17 mouse cellular contexts compared by ENCODE assay signal in genomic region chr2:17840941-17841498, GRCm38 (mm10).
DNase-seq lines count a peak whose midpoint lies in the region; ATAC-seq and TF ChIP-seq lines count a peak whose summit lies in the region.
"Had no signal": no experiment of that assay in that cellular context is flagged by ENCODE, and none has a peak within 500 bp of the region (broad histone marks: within the 10 kb centered on the region; RNA-seq: fewer than 3 reads in every experiment).

No protein-coding gene starts in this region.

- peaks cover 8% of the 10 kb centered on the region; the same call in 1 of the 2 replicates for H3K27me3 ChIP-seq in midbrain, embryonic 14.5 days (ENCODE audit: control insufficient read depth, insufficient read depth, low read length)
- H3K27me3 ChIP-seq in midbrain, embryonic 11.5 days (ENCODE audit: control insufficient read depth, insufficient read depth, low read length) = peaks cover 24% of the 10 kb centered on the region
- no peaks in the 10 kb centered on the region for H3K27me3 ChIP-seq in lung, embryonic 14.5 days (ENCODE audit: insufficient read depth, low read length)
- H3K27me3 ChIP-seq in hindbrain, embryonic 12.5 days = no peaks in the 10 kb centered on the region
- H3K27me3 ChIP-seq: liver, embryonic 13.5 days; megakaryocyte, embryonic 14.5 days had no signal

- TF ChIP-seq CTCF in lung, embryonic 14.5 days (IDR thresholded peaks at IDR 0.05; ENCODE audit: low read depth) = no peak

- no peak overlapping the region for H3K4me3 ChIP-seq in midbrain, embryonic 14.5 days (replicated peaks; ENCODE audit: low read depth, low read length)
- H3K4me3 ChIP-seq in midbrain, embryonic 11.5 days (ENCODE audit: low read depth, low read length) = no peak overlapping the region
- no peak overlapping the region for H3K4me3 ChIP-seq in lung, embryonic 14.5 days (ENCODE audit: low read depth, low read length)
- no peak overlapping the region for H3K4me3 ChIP-seq in hindbrain, embryonic 12.5 days
- H3K4me3 ChIP-seq: hindbrain, embryonic 13.5 days; liver, embryonic 13.5 days; megakaryocyte, embryonic 14.5 days had no signal

- no peaks in the 10 kb centered on the region for H3K9me3 ChIP-seq in midbrain, embryonic 14.5 days (ENCODE audit: control insufficient read depth, low read length)
- no peaks in the 10 kb centered on the region for H3K9me3 ChIP-seq in midbrain, embryonic 11.5 days (ENCODE audit: control insufficient read depth, low read length)
- no peaks in the 10 kb centered on the region for H3K9me3 ChIP-seq in lung, embryonic 14.5 days (ENCODE audit: low read depth, low read length)
- no peaks in the 10 kb centered on the region for H3K9me3 ChIP-seq in hindbrain, embryonic 12.5 days (replicated peaks)
- H3K9me3 ChIP-seq: hindbrain, embryonic 13.5 days; liver, embryonic 13.5 days had no signal

- intact Hi-C loops in gastrocnemius, postnatal 14 days (cut with DNase I; ENCODE audit: low total_unique reads) = no loop called here

- DNase-seq in gastrocnemius, postnatal 10 days = peak; percentile 15
- DNase-seq in gastrocnemius, postnatal 14 days = no peak
- DNase-seq in midbrain, embryonic 14.5 days = peak; percentile 45
- no peak for DNase-seq in midbrain, embryonic 11.5 days (ENCODE audit: low spot score, missing footprints)
- DNase-seq in lung, embryonic 14.5 days = peak; percentile 89
- peak; percentile 80 for DNase-seq in lung, postnatal 36 days
- DNase-seq: adrenal gland, adult 2 months; cerebellum, adult 9-10 months; embryo, embryonic 11 days; heart, adult 11 months; layer of hippocampus, adult 9-11 months; liver, embryonic 13.5 days had no signal

- peaks cover 27% of the 10 kb centered on the region for H3K4me1 ChIP-seq in midbrain, embryonic 14.5 days (ENCODE audit: control insufficient read depth, insufficient read depth, low read length)
- H3K4me1 ChIP-seq in midbrain, embryonic 11.5 days (ENCODE audit: control insufficient read depth, insufficient read depth, low read length) = peaks cover 18% of the 10 kb centered on the region
- H3K4me1 ChIP-seq in lung, embryonic 14.5 days (ENCODE audit: insufficient read depth) = peaks cover 5% of the 10 kb centered on the region
- peaks cover 29% of the 10 kb centered on the region for H3K4me1 ChIP-seq in hindbrain, embryonic 12.5 days
- H3K4me1 ChIP-seq: liver, embryonic 13.5 days; megakaryocyte, embryonic 14.5 days had no signal

- H3K4me2 ChIP-seq in midbrain, embryonic 14.5 days (ENCODE audit: low read length) = no peak overlapping the region
- no peak overlapping the region for H3K4me2 ChIP-seq in midbrain, embryonic 11.5 days
- no peak overlapping the region for H3K4me2 ChIP-seq in lung, embryonic 14.5 days
- no peak overlapping the region for H3K4me2 ChIP-seq in hindbrain, embryonic 12.5 days (replicated peaks)
- H3K4me2 ChIP-seq: hindbrain, embryonic 13.5 days; liver, embryonic 13.5 days had no signal

- H3K9ac ChIP-seq in midbrain, embryonic 14.5 days (replicated peaks; ENCODE audit: low read length) = no peak overlapping the region
- H3K9ac ChIP-seq in midbrain, embryonic 11.5 days (ENCODE audit: low read length) = no peak overlapping the region
- no peak overlapping the region for H3K9ac ChIP-seq in lung, embryonic 14.5 days
- no peak overlapping the region for H3K9ac ChIP-seq in hindbrain, embryonic 12.5 days
- H3K9ac ChIP-seq: hindbrain, embryonic 13.5 days; liver, embryonic 13.5 days had no signal

- no peaks in the 10 kb centered on the region for H3K36me3 ChIP-seq in midbrain, embryonic 14.5 days (ENCODE audit: control insufficient read depth, insufficient read depth, low read length)
- H3K36me3 ChIP-seq in midbrain, embryonic 11.5 days (ENCODE audit: control insufficient read depth, insufficient read depth, low read length) = no peaks in the 10 kb centered on the region
- no peaks in the 10 kb centered on the region for H3K36me3 ChIP-seq in lung, embryonic 14.5 days (ENCODE audit: insufficient read depth)
- no peaks in the 10 kb centered on the region for H3K36me3 ChIP-seq in hindbrain, embryonic 12.5 days
- H3K36me3 ChIP-seq: hindbrain, embryonic 13.5 days; liver, embryonic 13.5 days had no signal

- ATAC-seq in midbrain, embryonic 14.5 days (ENCODE audit: low FRiP score, low TSS enrichment) = no peak
- ATAC-seq in midbrain, embryonic 11.5 days (ENCODE audit: low FRiP score) = no peak
- ATAC-seq in lung, embryonic 14.5 days (ENCODE audit: insufficient read depth) = peak; percentile 91
- ATAC-seq in hindbrain, embryonic 12.5 days (ENCODE audit: low FRiP score) = no peak
- ATAC-seq: intestine, postnatal 0 days had no signal

- no peak overlapping the region for H3K27ac ChIP-seq in midbrain, embryonic 14.5 days (replicated peaks; ENCODE audit: low read depth, low read length)
- no peak overlapping the region for H3K27ac ChIP-seq in midbrain, embryonic 11.5 days (ENCODE audit: low read depth, low read length)
- H3K27ac ChIP-seq in lung, embryonic 14.5 days (ENCODE audit: low read depth) = peak overlapping the region; percentile 59; the same call in 1 of the 2 replicates
- H3K27ac ChIP-seq in hindbrain, embryonic 12.5 days = no peak overlapping the region
- H3K27ac ChIP-seq: hindbrain, embryonic 13.5 days; kidney, postnatal 0 days; liver, embryonic 13.5 days had no signal

- 64% methylated on average over 4 of the region's 4 CpGs for WGBS in midbrain, embryonic 14.5 days
- WGBS in midbrain, embryonic 11.5 days = 73% methylated on average over 4 of the region's 4 CpGs
- 42% methylated on average over 4 of the region's 4 CpGs for WGBS in lung, embryonic 14.5 days
- WGBS in hindbrain, embryonic 12.5 days = 72% methylated on average over 4 of the region's 4 CpGs

Comparison
In these comparisons a context has a peak if more than half of its experiments do, and no peak if none do; other contexts are left out.
1. DNase-seq: peak in gastrocnemius, postnatal 10 days (single experiment), midbrain, embryonic 14.5 days (single experiment), lung, embryonic 14.5 days (single experiment) and lung, postnatal 36 days (single experiment); none in gastrocnemius, postnatal 14 days (single experiment) and midbrain, embryonic 11.5 days (single experiment).